Mouse (Mus musculus) kidney, adult 2 months (tissue): Measurements from ENCODE around the gene Cdk5r2.

Source experiments
- CTCF ChIP-seq: fragments of 200-500 bp; conservative IDR thresholded peaks from 2 replicates; pipeline ENCODE4 v1.5.1; 2011; ENCODE audit warnings: low read depth, mild to moderate bottlenecking, control low read depth, low read length, moderate library complexity, mixed read lengths; ENCODE audit not compliant: insufficient read depth, insufficient read length
- POLR2A ChIP-seq: fragments of 200-500 bp; IDR thresholded peaks from one replicate; pipeline ENCODE4 v1.6.1; 2011; ENCODE audit warnings: low read depth, low read length, control low read depth

DNA sequence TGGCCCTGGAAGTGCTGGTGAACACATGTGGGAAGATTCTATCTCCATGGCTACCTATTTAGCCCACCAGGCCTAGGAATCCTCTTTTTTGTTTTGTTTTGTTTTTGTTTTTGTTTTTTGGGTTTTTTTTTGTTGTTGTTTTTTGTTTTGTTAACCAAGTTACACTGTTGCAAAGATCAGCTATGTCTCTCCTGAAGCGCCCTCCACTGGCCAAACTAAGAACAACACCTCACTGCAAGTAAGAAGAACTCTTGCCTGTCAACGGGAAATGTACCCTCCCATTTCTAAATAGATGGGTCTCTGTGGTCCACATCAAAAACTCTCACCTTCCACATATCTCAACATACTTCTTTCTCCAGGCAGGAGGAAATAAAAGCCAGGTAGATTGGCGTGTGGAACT is 47.0 kb downstream of the Cdk5r2 start:
- peak; percentile 36; the same call in 1 of the 2 replicates for TF ChIP-seq CTCF
- TF ChIP-seq POLR2A = no peak
